Mouse (Mus musculus): ENCODE data around the gene Diablo.

The Diablo gene

DNA sequence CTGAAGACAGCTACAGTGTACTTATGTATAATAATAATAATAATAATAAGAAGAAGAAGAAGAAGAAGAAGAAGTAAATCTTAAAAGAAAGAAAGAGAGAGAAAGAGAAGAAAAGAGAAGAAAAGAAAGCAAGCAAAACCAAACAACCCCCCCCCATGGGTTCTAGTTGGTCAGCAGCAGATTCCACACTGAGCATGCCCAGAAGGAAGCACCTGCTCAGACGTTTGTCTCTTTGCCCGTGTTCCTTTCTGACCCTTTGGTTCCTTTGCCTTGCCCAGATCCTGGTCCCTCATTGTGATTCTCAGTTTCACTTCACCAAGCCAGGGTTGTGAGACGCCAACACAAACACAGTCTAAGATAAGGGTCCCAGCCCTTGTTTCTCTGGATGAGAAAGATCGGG is 22.0 kb downstream of the Diablo start:
- DNase-seq (ENCODE audit: low read depth, low spot score) = no peak

DNA sequence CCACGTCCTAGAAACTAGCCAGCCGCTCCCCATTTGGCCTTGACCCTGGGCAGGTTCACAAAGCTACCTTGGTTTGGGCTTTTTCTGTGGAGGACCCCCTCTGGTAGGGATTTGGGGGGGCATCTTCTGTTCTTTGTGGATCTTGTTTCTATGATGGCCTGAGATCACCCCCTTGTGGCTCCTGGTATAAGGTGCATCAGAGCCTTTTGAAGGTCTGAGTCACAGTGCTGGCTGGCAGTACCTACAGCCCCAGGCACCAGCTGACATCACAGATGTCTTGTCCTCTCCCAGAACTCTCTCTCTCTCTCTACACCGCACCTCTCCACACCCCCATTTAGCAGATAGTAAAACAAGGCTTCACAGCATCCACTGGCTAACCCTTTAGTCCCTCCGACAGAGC is 24.3 kb downstream of the Diablo start:
- DNase-seq (ENCODE audit: low read depth, low spot score) = no peak

DNA sequence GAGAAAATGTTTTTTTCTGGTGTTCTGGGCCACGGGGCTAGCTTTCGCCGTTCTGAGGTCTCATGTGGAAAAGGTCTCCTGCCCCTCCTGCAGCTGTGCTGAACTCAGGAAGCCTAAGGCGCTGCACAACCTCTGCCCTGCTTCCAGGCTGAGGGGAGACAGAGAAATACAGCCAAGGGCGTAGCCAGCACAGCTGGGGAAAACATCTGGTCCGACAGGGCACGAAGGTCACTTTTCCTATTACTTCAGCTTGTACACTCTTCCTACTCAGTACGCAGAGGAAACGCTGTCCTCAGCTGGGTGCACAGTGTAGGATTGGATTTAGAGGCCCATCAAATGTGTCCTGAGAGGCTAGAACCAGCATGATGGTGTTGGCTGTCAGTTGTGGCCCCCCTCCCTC is 34.0 kb downstream of the Diablo start:
- no peak for DNase-seq (ENCODE audit: low read depth, low spot score)

DNA sequence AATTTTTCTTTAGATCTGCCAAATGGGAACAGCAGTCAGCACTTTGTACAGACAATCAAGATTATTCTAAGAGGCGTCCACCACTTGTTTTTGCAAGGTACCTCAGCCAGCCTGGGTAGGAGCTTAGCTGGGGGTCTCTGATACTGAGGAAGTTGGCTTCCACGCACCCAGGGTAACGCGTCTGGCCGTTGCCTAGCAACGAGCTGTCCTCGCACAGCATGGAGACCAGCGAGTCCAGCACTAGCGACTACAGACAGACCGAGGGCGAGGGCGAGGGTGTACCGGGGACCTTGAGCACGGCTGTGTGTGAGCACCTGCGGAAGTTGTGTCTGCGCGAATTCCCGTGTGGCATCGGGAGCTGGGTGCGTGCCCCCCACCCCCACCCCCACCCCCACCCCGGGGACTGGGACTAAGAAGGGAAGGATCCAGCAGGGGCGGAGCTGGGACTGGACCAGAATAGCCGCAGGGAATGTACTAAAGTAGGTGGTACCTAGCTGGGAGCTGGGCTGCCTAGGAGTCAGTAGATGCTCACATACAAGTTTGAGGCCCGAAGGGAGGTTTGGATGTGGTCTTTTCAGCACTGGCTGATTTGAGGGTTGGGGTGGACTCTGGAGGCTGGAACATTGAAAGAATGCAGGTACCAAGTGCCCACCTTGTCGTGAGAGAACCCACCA is 34.7 kb downstream of the Diablo start, which contains the start of the genes Lrrc43 and Il31:
Gene Lrrc43, plus strand, starts transcription at position 194 of the 674 bp plus-strand sequence.
Gene Il31, minus strand, starts transcription at position 378 of the 674 bp plus-strand sequence.
- DNase-seq (ENCODE audit: low read depth, low spot score) = no peak

DNA sequence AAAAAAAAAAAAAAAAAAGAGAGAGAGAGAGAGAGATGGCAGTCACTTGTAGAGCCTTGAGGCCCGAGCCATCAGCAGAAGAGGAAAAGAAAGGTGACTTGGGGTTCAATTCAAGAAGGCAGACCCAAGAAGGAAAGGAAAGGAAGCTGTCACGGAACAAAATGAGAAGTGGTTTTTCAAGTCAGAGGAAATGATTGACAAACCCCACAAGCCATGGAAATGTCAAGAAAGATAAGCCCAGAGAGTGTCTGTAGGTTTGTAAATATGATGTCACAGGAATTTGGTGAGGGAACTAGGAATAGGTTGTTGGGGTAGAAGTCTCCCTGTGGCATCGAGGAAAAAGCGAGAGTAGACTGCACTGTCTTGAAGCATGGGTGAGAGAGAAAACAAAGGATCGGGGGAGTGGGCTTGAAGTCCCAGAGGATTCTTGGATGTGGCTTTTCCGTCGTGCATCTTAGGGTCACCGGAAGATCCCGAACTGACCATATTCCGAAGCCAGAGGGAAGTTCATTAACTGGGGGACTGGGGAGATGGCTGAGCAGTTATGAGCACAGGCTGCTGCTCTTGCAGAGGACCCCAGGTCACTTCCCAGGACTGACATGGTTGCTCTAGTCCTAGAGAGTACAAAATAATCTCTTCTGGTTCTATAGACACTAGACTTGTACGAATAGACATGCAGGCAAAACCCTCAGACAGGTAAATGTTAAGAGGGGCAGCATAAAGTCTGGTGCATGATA is 36.1 kb downstream of the Diablo start:
- DNase-seq (ENCODE audit: low read depth, low spot score) = no peak

DNA sequence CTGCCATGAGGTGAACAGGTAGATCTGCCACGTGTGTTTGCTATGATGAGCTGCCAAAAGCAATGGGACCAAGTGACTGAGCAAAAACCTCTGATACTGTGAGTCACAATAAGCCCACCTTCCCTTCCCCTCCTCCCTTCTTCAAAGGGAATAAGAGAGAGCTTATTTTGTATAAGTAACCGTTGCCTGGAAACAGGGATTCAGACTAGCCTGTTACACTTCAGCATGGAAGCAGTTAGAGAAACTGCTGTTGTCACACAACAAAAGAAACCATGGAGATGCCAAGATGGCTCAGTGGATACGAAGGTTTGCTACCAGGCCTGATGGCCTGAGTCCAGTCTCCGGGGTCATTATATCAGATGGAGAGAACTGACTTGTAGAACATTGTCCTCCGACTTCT is 50.2 kb downstream of the Diablo start:
- DNase-seq (ENCODE audit: low read depth, low spot score) = no peak

DNA sequence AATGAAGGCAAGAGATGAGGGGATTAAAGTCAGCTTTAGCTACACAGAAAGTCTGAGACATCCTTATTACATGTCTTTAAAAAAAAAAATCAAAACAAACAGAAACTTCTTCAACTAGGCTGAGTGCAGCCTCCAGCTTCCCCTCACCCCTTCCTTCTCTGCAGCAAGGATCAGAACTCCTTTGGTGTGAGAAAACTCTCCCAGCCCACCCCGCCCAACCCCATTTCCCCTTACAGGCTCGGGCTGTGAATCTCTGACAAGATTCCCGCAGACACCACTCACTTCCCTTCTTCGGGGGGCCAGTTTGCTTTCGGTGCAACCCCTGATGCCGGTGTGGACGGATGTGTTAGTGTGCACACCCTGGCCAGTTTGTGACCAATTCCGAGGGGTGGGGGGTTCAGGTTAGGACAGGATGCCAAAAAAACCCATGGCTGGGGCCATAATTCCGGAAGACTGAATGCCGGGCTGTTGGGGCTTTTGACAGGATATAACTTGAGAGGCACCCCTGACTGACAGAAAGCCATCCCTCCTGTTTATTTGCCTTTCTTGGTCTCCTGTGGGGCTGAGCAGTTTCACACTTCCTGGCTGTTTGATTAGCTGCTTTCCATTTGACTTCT is 53.1 kb downstream of the Diablo start:
- DNase-seq (ENCODE audit: low read depth, low spot score) = no peak

DNA sequence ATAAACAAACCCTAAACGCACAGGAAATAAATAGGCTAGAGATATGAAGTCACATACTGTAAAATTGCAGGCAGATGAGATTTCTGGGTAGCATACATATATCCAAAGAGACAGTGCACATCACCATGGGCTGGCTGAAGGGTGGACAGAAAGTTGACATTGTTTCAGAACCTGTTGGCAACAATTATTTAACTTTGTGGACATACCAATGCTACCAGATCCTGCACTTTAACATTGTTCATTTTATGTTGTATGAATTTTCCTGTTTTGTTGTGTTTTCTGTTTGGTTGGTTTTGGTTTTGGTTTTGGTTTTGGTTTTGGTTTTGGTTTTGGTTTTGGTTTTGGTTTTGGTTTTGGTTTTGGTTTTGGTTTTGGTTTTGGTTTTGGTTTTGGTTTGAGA is 59.3 kb downstream of the Diablo start:
- DNase-seq (ENCODE audit: low read depth, low spot score) = no peak

DNA sequence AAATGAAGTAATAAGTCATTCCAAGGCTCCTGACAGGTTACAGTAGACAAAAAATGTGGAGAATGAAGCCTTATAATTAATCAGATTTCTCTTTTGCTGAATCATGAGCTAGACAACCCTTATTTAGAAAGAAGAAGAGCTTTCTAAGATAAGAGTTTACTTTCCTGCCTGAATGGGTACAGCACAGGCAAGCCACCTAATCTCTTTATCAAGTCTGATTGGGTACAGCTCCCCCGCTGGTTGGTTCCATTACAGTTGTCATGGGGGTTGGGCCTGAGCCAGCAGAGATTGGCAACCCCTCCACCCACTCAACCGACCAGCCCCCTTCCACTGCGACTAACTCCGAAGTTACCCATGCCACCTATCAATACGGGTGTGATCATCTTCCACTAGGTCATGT is 62.6 kb downstream of the Diablo start:
- no peak for DNase-seq (ENCODE audit: low read depth, low spot score)

Data from retina, postnatal 7 days (tissue).